Mouse (Mus musculus) bone marrow macrophage, adult 2 months (primary cell): ENCODE results near the gene Lmo7. TPM values are rescaled to one million over a fixed set of nuclear protein-coding genes. Genes with fewer than 3 reads are reported as not detected.
A peak's percentile ranks its signal among the peaks of the same experiment; 100 is the strongest.

Experiments
- H3K27ac ChIP-seq: 2 replicates; pipeline ENCODE4 v1.5.1; 2012; ENCODE audit warnings: low read depth, low read length; ENCODE audit not compliant: insufficient read depth
- H3K4me1 ChIP-seq: 2 replicates; pipeline ENCODE4 v1.6.1; 2012; ENCODE audit warnings: low read length; ENCODE audit not compliant: control insufficient read depth, insufficient read depth
- H3K4me3 ChIP-seq: 2 replicates; pipeline ENCODE4 v1.5.1; 2012; ENCODE audit warnings: mild to moderate bottlenecking, low read length, moderate library complexity; ENCODE audit not compliant: insufficient read depth
- CTCF ChIP-seq: IDR thresholded peaks from 2 replicates; pipeline ENCODE4 v1.5.1; 2012; ENCODE audit warnings: low read depth, mild to moderate bottlenecking, low read length, moderate library complexity
- POLR2A ChIP-seq: IDR thresholded peaks from 2 replicates; pipeline ENCODE4 v1.6.1; 2012; ENCODE audit warnings: mild to moderate bottlenecking, low read depth, low read length, borderline replicate concordance
- polyA plus RNA-seq: library from polyadenylated mRNA; stranded (reverse); fragments of >200 nt; gene quantifications from 2 replicates; pipeline ENCODE4 v1.2.4, GENCODE M21; 2012; ENCODE audit not compliant: missing spikeins, insufficient read depth, insufficient read length

Gene Lmo7
- polyA plus RNA-seq, 1 experiment: not detected

DNA sequence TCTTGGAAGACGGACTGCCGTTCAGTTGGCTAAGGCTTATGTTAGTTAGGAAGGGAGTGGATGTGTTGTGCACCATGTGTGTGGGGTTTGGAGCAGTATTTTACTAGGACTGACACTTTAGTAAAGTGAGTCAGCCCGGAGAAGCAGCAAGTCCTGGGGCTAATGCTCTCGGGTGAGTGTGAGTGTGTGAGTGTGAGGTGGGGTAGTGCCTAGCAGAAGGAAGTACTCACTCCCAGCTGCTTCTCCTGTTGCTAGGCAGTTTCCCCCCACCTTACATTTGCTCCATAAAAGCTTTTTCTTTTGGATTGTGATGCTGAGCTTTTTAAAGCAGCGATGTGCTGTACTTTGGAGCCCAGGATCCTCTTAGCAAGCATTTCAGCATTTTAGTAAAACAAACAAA, 99.9 kb downstream of the Lmo7 start:
- TF ChIP-seq POLR2A: no peak
- TF ChIP-seq CTCF: no peak
- no peak overlapping the region for H3K4me3 ChIP-seq
- no peak overlapping the region for H3K27ac ChIP-seq
- no peaks in the 10 kb centered on the region for H3K4me1 ChIP-seq

DNA sequence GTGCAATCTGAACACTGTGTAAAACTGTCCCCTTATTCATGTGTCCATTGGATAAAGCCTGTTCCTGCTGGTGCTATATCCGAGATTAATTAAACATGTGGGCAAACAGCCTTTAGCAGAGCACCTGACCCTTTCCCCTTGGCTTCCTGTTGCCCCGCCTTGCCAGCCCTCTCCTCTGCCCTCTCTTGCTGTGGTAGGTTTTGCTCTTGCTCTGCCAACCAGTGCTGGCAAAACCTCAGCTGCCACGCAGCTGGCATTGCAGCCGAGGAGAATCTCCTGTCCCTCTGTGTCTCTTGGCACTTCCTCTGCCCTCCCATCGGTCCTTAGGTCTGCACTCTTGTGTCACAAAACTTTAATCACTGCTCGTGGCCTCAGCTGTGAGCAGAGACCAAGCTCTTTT, 100.4 kb downstream of the Lmo7 start:
- Histone ChIP-seq H3K27ac (no peak overlapping the region), H3K4me3 (no peak overlapping the region), H3K4me1 (no peaks in the 10 kb centered on the region)
- no peak for TF ChIP-seq CTCF
- no peak for TF ChIP-seq POLR2A

DNA sequence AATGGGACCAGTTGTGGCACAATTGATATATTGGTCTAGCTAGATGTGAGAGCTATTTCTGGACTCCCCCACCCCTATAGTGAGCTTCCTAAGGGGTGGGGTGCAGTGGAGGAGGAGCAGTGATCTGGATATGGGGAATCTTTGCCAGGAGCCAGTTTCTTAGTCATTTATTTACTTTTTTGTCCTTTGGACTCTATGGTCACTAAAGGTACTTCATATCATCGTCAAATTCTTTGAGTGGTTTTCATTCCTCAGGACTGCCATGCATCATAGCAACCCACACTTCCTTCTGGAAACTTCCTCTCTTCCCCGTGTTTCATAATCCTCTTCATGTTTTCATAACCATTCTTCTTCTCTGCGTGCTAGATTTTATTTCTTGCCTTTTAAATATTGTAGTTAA, 104.4 kb downstream of the Lmo7 start:
- H3K27ac ChIP-seq: no peak overlapping the region
- no peak overlapping the region for H3K4me3 ChIP-seq
- no peaks in the 10 kb centered on the region for H3K4me1 ChIP-seq
- TF ChIP-seq POLR2A: no peak
- no peak for TF ChIP-seq CTCF

DNA sequence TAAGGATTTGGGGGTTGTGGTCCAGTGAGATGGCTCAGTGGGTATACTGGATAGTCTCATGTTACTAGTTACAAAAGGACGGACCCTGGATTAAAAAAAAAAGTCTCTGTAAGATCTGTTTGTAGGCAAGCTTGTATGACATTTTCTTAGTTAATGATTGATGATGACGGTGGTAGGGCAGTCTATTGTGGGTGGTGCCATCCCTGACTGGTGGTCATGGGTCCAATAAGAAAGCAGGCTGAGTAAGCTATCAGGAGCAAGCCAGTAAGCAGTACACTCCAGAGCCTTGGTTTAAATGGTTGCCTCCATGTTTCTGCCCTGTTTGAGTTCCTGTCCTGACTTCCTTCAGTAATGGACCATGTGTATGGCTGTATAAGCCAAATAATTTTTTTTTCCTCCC, 106.6 kb downstream of the Lmo7 start:
- no peak overlapping the region for H3K4me3 ChIP-seq
- TF ChIP-seq POLR2A (no peak), CTCF (no peak)
- no peaks in the 10 kb centered on the region for H3K4me1 ChIP-seq
- H3K27ac ChIP-seq: no peak overlapping the region

DNA sequence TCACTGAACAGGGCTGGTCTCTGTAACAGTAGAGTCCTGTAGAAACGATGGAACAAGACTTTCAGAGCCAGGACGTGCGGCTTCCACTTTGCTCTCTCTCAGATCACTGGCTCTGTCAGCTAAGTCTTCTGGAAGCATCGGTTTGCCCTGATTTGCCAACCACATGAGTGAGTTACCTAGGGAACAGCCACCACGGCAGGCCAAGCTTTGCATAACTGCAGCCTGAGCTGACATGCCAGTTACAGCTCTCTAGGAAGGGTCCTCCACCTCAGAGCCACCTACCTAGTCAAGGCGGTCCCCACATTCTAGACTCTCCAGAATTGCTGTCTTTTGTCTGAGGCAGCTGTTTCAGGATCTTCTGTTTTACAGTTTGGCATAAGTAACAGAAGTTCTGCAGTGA, 107.4 kb downstream of the Lmo7 start:
- no peak overlapping the region for H3K4me3 ChIP-seq
- TF ChIP-seq CTCF (no peak), POLR2A (no peak)
- H3K27ac ChIP-seq: no peak overlapping the region
- no peaks in the 10 kb centered on the region for H3K4me1 ChIP-seq

DNA sequence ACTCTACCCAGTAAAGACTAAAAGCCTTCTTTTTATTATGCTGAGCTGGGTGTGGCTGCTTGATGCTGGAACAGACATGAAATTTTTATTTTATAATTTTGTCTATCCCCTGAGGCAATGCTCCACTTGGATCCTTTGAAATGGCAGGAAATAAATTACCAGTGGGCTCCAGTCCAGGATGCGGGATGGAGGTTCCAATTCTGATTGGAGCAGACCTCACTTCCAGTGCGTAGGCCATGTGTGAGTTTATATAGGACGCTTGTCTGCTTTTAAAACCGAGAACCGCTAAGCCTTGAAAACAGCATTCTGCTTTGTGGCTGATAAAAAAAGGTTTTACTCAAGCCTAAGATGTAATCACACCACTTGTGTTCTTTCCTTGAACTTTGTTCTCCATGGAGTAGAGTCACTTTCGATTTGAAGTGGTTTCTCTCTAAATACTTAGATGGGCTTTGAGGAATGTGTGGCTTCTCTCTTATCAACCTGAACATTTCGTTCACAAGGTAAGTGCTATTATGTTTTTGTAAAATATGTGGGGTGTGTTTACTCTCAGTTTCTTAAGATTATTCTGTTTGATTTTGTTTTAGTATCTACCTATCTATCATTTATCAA, 108.6 kb downstream of the Lmo7 start:
- H3K4me3 ChIP-seq: no peak overlapping the region
- TF ChIP-seq CTCF: no peak
- no peak for TF ChIP-seq POLR2A

DNA sequence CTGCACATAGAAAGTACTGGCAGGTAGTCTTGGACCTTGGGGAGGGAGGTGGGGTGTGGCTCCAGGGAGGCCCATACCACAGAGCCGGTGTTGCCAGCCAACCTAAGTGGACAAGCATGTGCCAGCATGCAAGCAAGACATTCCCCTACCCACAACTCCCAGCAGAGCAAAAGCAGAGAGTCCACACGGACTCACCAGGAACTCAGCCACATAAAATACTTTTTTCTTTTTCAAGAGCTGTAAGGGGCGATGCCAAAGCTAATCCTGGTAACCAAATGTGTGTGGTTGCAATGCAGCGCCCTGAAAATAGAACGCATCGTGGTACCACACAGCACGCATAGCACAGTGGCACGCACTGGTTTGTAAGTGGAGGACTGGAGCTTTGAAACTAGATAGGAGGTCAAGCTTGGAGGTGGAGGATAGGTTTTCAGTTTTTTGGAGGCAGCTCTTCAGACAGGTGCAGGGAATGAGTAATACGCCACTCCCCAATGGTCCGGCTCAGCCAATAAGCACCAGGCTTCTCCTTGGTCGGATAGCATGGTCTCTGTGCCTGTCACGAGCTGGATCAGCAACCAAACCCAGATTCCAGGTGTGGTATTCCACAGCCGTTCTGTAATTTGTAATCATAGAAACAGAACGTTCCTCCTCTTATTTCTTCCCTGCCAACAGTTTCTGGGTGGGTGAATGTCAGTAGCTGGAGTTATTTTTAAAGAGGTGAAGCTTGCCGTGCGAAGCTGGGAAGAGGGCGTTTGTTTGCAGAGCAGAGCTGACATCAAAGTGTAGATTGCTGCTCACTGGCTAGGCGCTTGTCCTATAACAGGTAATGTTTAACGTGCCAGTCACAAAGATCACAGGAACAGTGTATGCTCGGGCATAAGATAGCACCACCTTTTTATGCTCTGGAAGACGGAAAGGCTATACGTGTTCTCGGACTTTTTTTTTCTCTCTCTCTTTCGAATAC, 110.3 kb downstream of the Lmo7 start:
- H3K27ac ChIP-seq: no peak overlapping the region
- no peaks in the 10 kb centered on the region for H3K4me1 ChIP-seq
- H3K4me3 ChIP-seq: no peak overlapping the region
- TF ChIP-seq CTCF: no peak
- TF ChIP-seq POLR2A: no peak

More for the DNA sequence above, 108.6 kb downstream of the Lmo7 start:
- Histone ChIP-seq H3K4me1 (no peaks in the 10 kb centered on the region), H3K27ac (no peak overlapping the region)

DNA sequence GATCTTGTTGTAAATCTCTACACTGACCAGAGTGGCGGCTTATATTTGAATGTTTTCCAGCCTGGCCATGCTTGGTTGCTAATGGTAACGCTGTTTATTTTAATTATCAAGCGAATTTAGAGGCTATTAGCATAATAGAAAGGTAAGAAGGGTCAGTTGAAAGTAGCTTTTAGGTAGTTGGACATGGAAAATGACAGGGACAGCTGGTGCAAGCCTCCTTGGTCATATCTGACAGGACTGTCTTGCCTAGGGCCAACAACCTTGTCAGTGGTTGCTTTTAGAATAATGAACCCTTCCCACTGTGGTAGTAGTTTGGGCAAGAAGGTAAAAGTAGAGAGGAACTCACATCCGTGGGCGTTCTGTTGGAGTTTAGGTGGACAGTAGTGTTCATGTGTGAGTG, 111.5 kb downstream of the Lmo7 start:
- H3K27ac ChIP-seq: no peak overlapping the region
- no peak overlapping the region for H3K4me3 ChIP-seq
- H3K4me1 ChIP-seq: no peaks in the 10 kb centered on the region
- TF ChIP-seq POLR2A (no peak), CTCF (no peak)

DNA sequence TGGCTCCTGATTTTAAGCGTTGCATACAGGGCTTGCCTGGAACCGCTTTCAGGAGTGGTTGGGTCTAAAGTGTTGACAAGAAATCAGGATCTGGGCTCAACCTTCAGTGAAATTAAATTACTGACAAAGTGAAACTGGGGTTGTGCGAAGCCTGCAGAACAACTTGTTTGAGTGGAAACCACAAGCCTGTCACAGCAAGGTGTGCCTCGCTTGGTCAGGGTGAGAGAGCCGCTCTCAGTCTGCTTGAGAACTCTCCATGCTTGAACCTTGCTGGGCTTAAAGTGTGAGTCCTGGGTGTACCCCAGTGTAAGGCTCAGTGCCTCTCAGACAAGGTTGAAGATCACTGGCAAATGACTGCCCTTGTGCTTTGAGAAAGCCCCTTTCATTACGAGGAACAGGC, 112.8 kb downstream of the Lmo7 start:
- TF ChIP-seq CTCF (no peak), POLR2A (no peak)
- Histone ChIP-seq H3K27ac (no peak overlapping the region), H3K4me1 (no peaks in the 10 kb centered on the region), H3K4me3 (peak overlapping the region; percentile 43)

DNA sequence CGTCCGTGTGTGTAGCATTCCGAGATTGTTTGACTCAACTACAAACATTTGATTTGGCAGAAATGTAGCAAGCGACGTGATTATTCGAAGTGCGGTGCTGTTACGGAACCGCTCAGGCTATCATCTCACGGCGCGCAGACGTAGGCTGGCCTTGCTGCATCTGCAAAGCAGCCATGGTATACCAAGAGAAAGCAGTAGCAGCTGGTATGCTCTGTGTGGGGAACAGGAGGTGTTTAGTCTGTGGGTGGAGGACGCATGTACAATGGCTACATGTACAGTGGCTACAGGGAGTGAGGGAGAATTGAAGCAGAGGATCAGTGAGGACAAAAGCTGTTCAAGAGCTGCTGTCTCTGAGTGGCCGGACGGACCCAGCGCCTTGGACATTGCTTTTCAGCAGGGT, 113.7 kb downstream of the Lmo7 start:
- TF ChIP-seq POLR2A: no peak
- TF ChIP-seq CTCF: no peak
- no peak overlapping the region for H3K27ac ChIP-seq
- no peaks in the 10 kb centered on the region for H3K4me1 ChIP-seq
- H3K4me3 ChIP-seq: no peak overlapping the region
